Mouse (Mus musculus) MEL (cell line): ENCODE data around the gene Timp2.

Source experiments
- CTCF ChIP-seq, 3 experiments: IDR thresholded peaks in 2 of 3; conservative IDR thresholded peaks in 1 of 3; 2 replicates each; pipeline ENCODE4 v1.5.1; 2011 to 2012; ENCODE audit warnings: low read length in 3 of 3, low read depth in 2 of 3, mild to moderate bottlenecking in 2 of 3, improper control_type of control experiment in 1 of 3, inconsistent platforms in 1 of 3, mixed read lengths in 1 of 3, moderate library complexity in 1 of 3; ENCODE audit not compliant: control insufficient read depth in 1 of 3, insufficient read depth in 1 of 3, poor library complexity in 1 of 3, severe bottlenecking in 1 of 3
- GATA1 ChIP-seq: IDR thresholded peaks from 2 replicates; pipeline ENCODE4 v1.6.1; 2011; ENCODE audit warnings: low read depth, low read length, improper control_type of control experiment
- MYC ChIP-seq: IDR thresholded peaks from 2 replicates; pipeline ENCODE4 v1.6.1; 2011; ENCODE audit warnings: low read depth, mild to moderate bottlenecking, low read length, improper control_type of control experiment, moderate library complexity
- NELFE ChIP-seq: IDR thresholded peaks from 2 replicates; pipeline ENCODE4 v1.6.1; 2011; ENCODE audit warnings: low read depth, low read length, improper control_type of control experiment
- POLR2A ChIP-seq, 2 experiments: IDR thresholded peaks; 2 replicates each; pipeline ENCODE4 v1.6.1; 2011 to 2012; ENCODE audit warnings: low read length in 2 of 2, mild to moderate bottlenecking in 2 of 2, control low read depth in 1 of 2, improper control_type of control experiment in 1 of 2, low read depth in 1 of 2, moderate library complexity in 1 of 2; ENCODE audit not compliant: control insufficient read depth in 1 of 2, insufficient read depth in 1 of 2, poor library complexity in 1 of 2
- UBTF ChIP-seq: IDR thresholded peaks from 2 replicates; pipeline ENCODE4 v1.6.1; 2012; ENCODE audit warnings: low read depth, mild to moderate bottlenecking, inconsistent platforms, low read length, improper control_type of control experiment, moderate library complexity, borderline replicate concordance; ENCODE audit not compliant: insufficient read depth

DNA sequence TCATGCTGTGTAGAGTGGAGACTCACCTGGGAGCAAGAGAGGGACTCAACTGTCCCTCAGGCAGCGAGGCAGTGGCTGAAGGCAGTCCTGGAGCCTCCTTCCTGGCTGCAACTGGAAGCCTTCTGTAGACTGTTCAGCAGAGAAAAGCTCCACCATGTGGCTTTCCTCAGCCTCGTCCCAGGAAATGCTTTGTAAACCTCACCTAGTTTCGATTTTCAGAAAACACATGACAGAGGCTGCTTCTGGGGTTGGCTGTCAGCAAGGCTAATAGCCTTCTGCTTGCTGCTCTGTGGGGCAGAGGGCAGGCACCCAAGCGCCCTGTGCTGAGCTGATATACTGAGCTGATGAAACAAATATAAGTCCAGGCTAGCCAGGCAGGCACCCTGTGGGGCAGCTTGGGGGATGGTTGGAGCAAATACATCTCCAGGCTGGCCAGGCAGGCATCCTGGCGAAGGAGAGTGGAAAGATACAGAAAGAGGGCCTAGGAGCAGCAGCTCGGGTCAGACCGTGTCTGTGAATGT is 46.3 kb upstream of the Timp2 start, which contains the start of gene Lgals3bp:
- no peak for TF ChIP-seq UBTF
- TF ChIP-seq CTCF (IDR thresholded peaks at IDR 0.05 in 2 of 3, conservative IDR thresholded peaks at IDR 0.05 in 1 of 3; ENCODE audit: control insufficient read depth in 1 of 3, insufficient read depth in 1 of 3, low read depth in 2 of 3, low read length in 3 of 3, poor library complexity in 1 of 3, severe bottlenecking in 1 of 3) = no peak; a peak in 1 of 6 replicates
- TF ChIP-seq NELFE = no peak
- no peak for TF ChIP-seq MYC
- TF ChIP-seq POLR2A (IDR thresholded peaks at IDR 0.05; ENCODE audit: control insufficient read depth in 1 of 2, insufficient read depth in 1 of 2, low read depth in 1 of 2, low read length in 2 of 2, poor library complexity in 1 of 2) = no peak
- no peak for TF ChIP-seq GATA1
